In genomic region chr5:147017526-147017925, GRCm38 (mm10) we compare ENCODE assay signal across 30 mouse cellular contexts. TPM values are rescaled to one million over a fixed set of nuclear protein-coding genes. Genes with fewer than 3 reads are reported as not detected.
A peak's percentile ranks its signal among the peaks of the same experiment; 100 is the strongest.
DNase-seq lines count a peak whose midpoint lies in the region; ATAC-seq and TF ChIP-seq lines count a peak whose summit lies in the region.
"Had no signal": no experiment of that assay in that cellular context is flagged by ENCODE, and none has a peak within 500 bp of the region (broad histone marks: within the 10 kb centered on the region; RNA-seq: fewer than 3 reads in every experiment).

No protein-coding gene starts in this region.

- H3K4me2 ChIP-seq in liver, embryonic 12.5 days = no peak overlapping the region
- 0 out of 2 replicates have a peak overlapping the region, but pooled peaks have one; percentile 10 for H3K4me2 ChIP-seq in liver, embryonic 15.5 days
- H3K4me2 ChIP-seq: embryonic facial prominence, embryonic 13.5 days; forebrain, embryonic 15.5 days; heart, embryonic 12.5 days; hindbrain, embryonic 14.5 days; limb, embryonic 12.5 days; midbrain, embryonic 12.5 days; neural tube, embryonic 12.5 days had no signal

- no peaks in the 10 kb centered on the region for H3K9me3 ChIP-seq in liver, embryonic 12.5 days (replicated peaks)
- H3K9me3 ChIP-seq in liver, embryonic 15.5 days (replicated peaks) = no peaks in the 10 kb centered on the region
- H3K9me3 ChIP-seq: embryonic facial prominence, embryonic 13.5 days; forebrain, embryonic 10.5 days; forebrain, embryonic 15.5 days; G1E; heart, embryonic 12.5 days; limb, embryonic 12.5 days; megakaryocyte, embryonic 14.5 days; midbrain, embryonic 12.5 days; neural tube, embryonic 12.5 days had no signal

- no peaks in the 10 kb centered on the region for H3K79me2 ChIP-seq in liver, adult 2 months (ENCODE audit: control insufficient read depth, insufficient read depth, low read length)

- peaks cover 7% of the 10 kb centered on the region; the same call in 1 of the 2 replicates for H3K36me3 ChIP-seq in liver, adult 2 months (ENCODE audit: control insufficient read depth, insufficient read depth, low read length)
- H3K36me3 ChIP-seq in liver, embryonic 12.5 days = peaks cover 46% of the 10 kb centered on the region
- H3K36me3 ChIP-seq in liver, embryonic 15.5 days (replicated peaks) = peaks cover 17% of the 10 kb centered on the region
- H3K36me3 ChIP-seq: forebrain, embryonic 15.5 days had no signal

- no peak for ATAC-seq in liver, embryonic 12.5 days
- no peak for ATAC-seq in liver, embryonic 15.5 days (ENCODE audit: insufficient read depth)
- ATAC-seq: forebrain, embryonic 15.5 days; lung, postnatal 0 days had no signal

- no peaks in the 10 kb centered on the region for H3K27me3 ChIP-seq in liver, adult 2 months (ENCODE audit: control insufficient read depth, insufficient read depth, low read length)
- H3K27me3 ChIP-seq in liver, embryonic 12.5 days (replicated peaks) = no peaks in the 10 kb centered on the region
- H3K27me3 ChIP-seq in liver, embryonic 15.5 days = no peaks in the 10 kb centered on the region
- H3K27me3 ChIP-seq: embryonic facial prominence, embryonic 13.5 days; forebrain, embryonic 15.5 days; heart, embryonic 12.5 days; limb, embryonic 12.5 days; midbrain, embryonic 12.5 days; neural tube, embryonic 12.5 days had no signal

- peak overlapping the region; percentile 58 for H3K9ac ChIP-seq in liver, adult 2 months (ENCODE audit: low read depth, low read length)
- H3K9ac ChIP-seq in liver, embryonic 12.5 days = no peak overlapping the region
- H3K9ac ChIP-seq in liver, embryonic 15.5 days = no peak overlapping the region
- H3K9ac ChIP-seq: embryonic facial prominence, embryonic 13.5 days; forebrain, embryonic 15.5 days; heart, embryonic 12.5 days; hindbrain, embryonic 14.5 days; limb, embryonic 12.5 days; liver, embryonic 14.5 days; midbrain, embryonic 12.5 days; neural tube, embryonic 12.5 days had no signal

- no peak overlapping the region; the same call in 1 of the 2 replicates for H3K4me3 ChIP-seq in liver, adult 2 months (ENCODE audit: insufficient read depth, low read depth, low read length)
- H3K4me3 ChIP-seq in liver, embryonic 12.5 days = no peak overlapping the region
- H3K4me3 ChIP-seq in liver, embryonic 15.5 days (replicated peaks) = no peak overlapping the region
- H3K4me3 ChIP-seq: embryonic facial prominence, embryonic 13.5 days; forebrain, embryonic 10.5 days; forebrain, embryonic 15.5 days; heart, embryonic 12.5 days; limb, embryonic 12.5 days; megakaryocyte, embryonic 14.5 days; midbrain, embryonic 12.5 days; myocyte; neural tube, embryonic 12.5 days had no signal

- peak overlapping the region; percentile 93 for H3K27ac ChIP-seq in liver, adult 2 months (replicated peaks; ENCODE audit: insufficient read depth, low read depth, low read length)
- no peak overlapping the region for H3K27ac ChIP-seq in liver, embryonic 12.5 days
- H3K27ac ChIP-seq in liver, embryonic 15.5 days (replicated peaks) = no peak overlapping the region
- H3K27ac ChIP-seq: embryonic facial prominence, embryonic 13.5 days; forebrain, embryonic 10.5 days; forebrain, embryonic 15.5 days; hindbrain, embryonic 14.5 days; limb, embryonic 12.5 days; liver, embryonic 14.5 days; midbrain, embryonic 12.5 days; neural tube, embryonic 12.5 days had no signal

- WGBS in liver, adult 2 months = 22% methylated on average over 11 of the region's 11 CpGs
- 78% methylated on average over 11 of the region's 11 CpGs for WGBS in liver, embryonic 12.5 days (ENCODE audit: insufficient replicate concordance)
- 66% methylated on average over 11 of the region's 11 CpGs for WGBS in liver, embryonic 15.5 days (ENCODE audit: insufficient replicate concordance)

- no peak for TF ChIP-seq POLR2A in liver, adult 2 months (IDR thresholded peaks at IDR 0.05; ENCODE audit: extremely low read depth, insufficient read depth, low read length)

- intact Hi-C loops in heart, postnatal 10 days (cut with DNase I) = no loop called here

- no peak for TF ChIP-seq CTCF in liver, adult 2 months (IDR thresholded peaks at IDR 0.05; ENCODE audit: low read depth, low read length)

- DNase-seq in kidney, adult 11 months = peak; percentile 54
- no peak for DNase-seq in kidney, postnatal 4 days
- peak; percentile 97 for DNase-seq in liver, adult 2 months (ENCODE audit: extremely low read depth, low read depth, low spot score)
- DNase-seq in heart, postnatal 10 days = no peak
- DNase-seq in cerebellum, adult 11 months = no peak
- DNase-seq: adrenal gland, postnatal 14 days; cerebellum, adult 11-12 months; cerebellum, postnatal 10 days; gastrocnemius, postnatal 25 days; heart, adult 11 months; lung, postnatal 4 days; right cerebral cortex, adult 18-20 months; spleen, adult 18-20 months; thymus, adult 2 months; thymus, postnatal 4 days had no signal

- peaks cover 8% of the 10 kb centered on the region for H3K4me1 ChIP-seq in liver, adult 2 months (ENCODE audit: control insufficient read depth, insufficient read depth, low read length)
- no peaks in the 10 kb centered on the region for H3K4me1 ChIP-seq in liver, embryonic 12.5 days
- H3K4me1 ChIP-seq in liver, embryonic 15.5 days (replicated peaks) = 0 out of 2 replicates have a peak, but pooled peaks cover 2% of the 10 kb centered on the region
- H3K4me1 ChIP-seq: limb, embryonic 12.5 days had no signal

RNA-seq across cellular contexts. Expression of gene Mtif3, which starts 53.9 kb away (rescaled TPM):
- total RNA-seq in liver, adult 2 months (2014; rRNA removed) = 20.3 and 24.1 TPM in 2 replicates
- polyA plus RNA-seq in liver, adult 2 months (2012; rRNA removed) = 17.4 and 17.5 TPM in 2 replicates
- polyA plus RNA-seq in liver, embryonic 12.5 days (2016; fragmentation: Nextera tagmentation; extraction: Ambion mirVana) = 14.9 and 16.5 TPM in 2 replicates
- 9.4 and 11.6 TPM in 2 replicates for polyA plus RNA-seq in liver, embryonic 15.5 days (2015; fragmentation: Nextera tagmentation; extraction: Ambion mirVana)
- total RNA-seq in heart, postnatal 10 days (2021) = 10 to 100 TPM; 19.6 to 20.3 TPM

RNA-seq across cellular contexts. Expression of gene Lnx2, which starts 58.9 kb away (rescaled TPM):
- total RNA-seq in liver, adult 2 months (2014; rRNA removed) = 11.0 and 14.4 TPM in 2 replicates
- polyA plus RNA-seq in liver, adult 2 months (2012; rRNA removed) = 19.7 and 24.1 TPM in 2 replicates
- 6.5 and 6.8 TPM in 2 replicates for polyA plus RNA-seq in liver, embryonic 12.5 days (2016; fragmentation: Nextera tagmentation; extraction: Ambion mirVana)
- 4.7 and 4.9 TPM in 2 replicates for polyA plus RNA-seq in liver, embryonic 15.5 days (2015; fragmentation: Nextera tagmentation; extraction: Ambion mirVana)
- 10 to 100 TPM; 17.9 to 20.5 TPM for total RNA-seq in heart, postnatal 10 days (2021)

RNA-seq across cellular contexts. Expression of gene Polr1d, which starts 59.3 kb away (rescaled TPM):
- 48.5 and 52.1 TPM in 2 replicates for total RNA-seq in liver, adult 2 months (2014; rRNA removed)
- 18.2 and 21.7 TPM in 2 replicates for polyA plus RNA-seq in liver, adult 2 months (2012; rRNA removed)
- polyA plus RNA-seq in liver, embryonic 12.5 days (2016; fragmentation: Nextera tagmentation; extraction: Ambion mirVana) = 116 TPM in 2 replicates
- 62.4 and 68.0 TPM in 2 replicates for polyA plus RNA-seq in liver, embryonic 15.5 days (2015; fragmentation: Nextera tagmentation; extraction: Ambion mirVana)
- 10 to 100 TPM; 83.7 to 88.3 TPM for total RNA-seq in heart, postnatal 10 days (2021)

Comparison
In these comparisons a context has a peak if more than half of its experiments do, and no peak if none do; other contexts are left out.
1. DNase-seq: peak in kidney, adult 11 months (single experiment) and liver, adult 2 months (single experiment); none in kidney, postnatal 4 days (0 of 2), heart, postnatal 10 days (0 of 2) and cerebellum, adult 11 months (single experiment).